Mouse (Mus musculus): ENCODE data around the gene Gm35134. TPM values are rescaled to one million over a fixed set of nuclear protein-coding genes. Genes with fewer than 3 reads are reported as not detected.
"Not testable (repeated sequence)": the region's sequence is repeated elsewhere in the genome, so short reads cannot be mapped to it uniquely, and the experiment has no call there.

Gene Gm35134
- total RNA-seq (2021): not detected
- long read RNA-seq, experiment 1: 0 reads
- long read RNA-seq, experiment 2: 0 reads

DNA sequence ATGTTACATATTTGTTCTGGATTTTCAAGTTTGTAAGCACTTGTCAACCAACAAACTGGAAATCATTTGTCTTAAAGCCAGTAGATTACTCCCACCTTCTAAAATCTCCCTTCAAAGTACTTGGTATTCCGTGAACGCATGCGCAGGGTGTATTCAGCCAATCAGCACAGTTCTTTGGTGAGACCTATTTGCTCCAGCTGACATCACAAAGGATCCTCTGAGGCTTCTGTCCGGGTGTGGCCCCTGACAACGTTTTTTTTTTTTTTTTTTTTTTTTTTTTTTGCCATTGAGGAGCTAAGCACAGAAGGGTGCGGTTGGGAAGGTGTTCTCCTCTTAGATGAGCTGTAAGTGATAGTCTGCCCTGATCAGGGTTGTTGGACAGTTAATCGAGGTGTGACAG is at the start of gene Gm35134:
Gm35134 (plus strand) TSS at position 301 of the 400 bp plus-strand sequence.
- intact Hi-C loops (cut with DNase I): not testable (repeated sequence)

More for the DNA sequence above, at the start of gene Gm35134:
- not testable (repeated sequence) for DNase-seq
